Mouse (Mus musculus) CH12.LX (cell line): ENCODE data around the gene Gm49318. TPM values are rescaled to one million over a fixed set of nuclear protein-coding genes. Genes with fewer than 3 reads are reported as not detected.
A peak's percentile ranks its signal among the peaks of the same experiment; 100 is the strongest.

Experiments used
- DNase-seq: peaks from one replicate; pipeline ENCODE4 v3.0.0-alpha.2; 2013; ENCODE audit errors: extremely low read depth
- H3K27ac ChIP-seq: 2 replicates; pipeline ENCODE4 v1.5.1; 2012; ENCODE audit warnings: low read depth, mild to moderate bottlenecking, control low read depth, moderate library complexity; ENCODE audit not compliant: insufficient read depth
- H3K27me3 ChIP-seq: replicated peaks from 2 replicates; pipeline ENCODE3; 2012; ENCODE audit warnings: inconsistent platforms
- H3K36me3 ChIP-seq, 2 experiments: replicated peaks in 1 of 2; 2 replicates each; pipeline versions ENCODE3 to v1.6.1; 2012; ENCODE audit warnings: inconsistent platforms in 1 of 2, low read length in 1 of 2, mild to moderate bottlenecking in 1 of 2, mixed read lengths in 1 of 2, moderate library complexity in 1 of 2; ENCODE audit not compliant: control insufficient read depth in 1 of 2, insufficient read depth in 1 of 2
- H3K4me1 ChIP-seq, 2 experiments: 2 replicates each; pipeline ENCODE4 v1.6.1; 2012; ENCODE audit warnings: inconsistent platforms in 1 of 2, moderate library complexity in 1 of 2; ENCODE audit not compliant: insufficient read depth in 2 of 2, control insufficient read depth in 1 of 2
- H3K4me2 ChIP-seq: 2 replicates; pipeline ENCODE4 v1.6.1; 2012; ENCODE audit warnings: low read depth, mild to moderate bottlenecking, control low read depth; ENCODE audit not compliant: poor library complexity, insufficient read depth, severe bottlenecking
- H3K4me3 ChIP-seq, 3 experiments: fragments of 150-350 bp in 1 of 3; sonication (generic) in 1 of 3; replicated peaks in 1 of 3; 2 replicates each; pipeline versions ENCODE3 to v1.5.1; 2011 to 2012; ENCODE audit warnings: low read depth in 2 of 3, low read length in 2 of 3, mild to moderate bottlenecking in 2 of 3, moderate library complexity in 2 of 3, control low read depth in 1 of 3, improper control_type of control experiment in 1 of 3, inconsistent platforms in 1 of 3, mixed read lengths in 1 of 3; ENCODE audit not compliant: poor library complexity in 1 of 3
- H3K79me2 ChIP-seq: replicated peaks from 2 replicates; pipeline ENCODE4 v1.6.1; 2012; ENCODE audit warnings: mild to moderate bottlenecking, moderate library complexity; ENCODE audit not compliant: control insufficient read depth, poor library complexity, insufficient read depth, severe bottlenecking; ENCODE audit errors: extremely low read depth
- H3K9ac ChIP-seq: 2 replicates; pipeline ENCODE4 v1.6.1; 2012; ENCODE audit warnings: low read depth, mild to moderate bottlenecking, control low read depth, moderate library complexity; ENCODE audit not compliant: insufficient read depth
- H3K9me3 ChIP-seq: replicated peaks from 2 replicates; pipeline ENCODE3; 2012; ENCODE audit warnings: low read length, inconsistent platforms, mixed read lengths
- BHLHE40 ChIP-seq: IDR thresholded peaks from 2 replicates; pipeline ENCODE4 v1.6.1; 2011; ENCODE audit warnings: mild to moderate bottlenecking, low read depth, low read length, improper control_type of control experiment
- CHD1 ChIP-seq: IDR thresholded peaks from 2 replicates; pipeline ENCODE4 v1.6.1; 2012; ENCODE audit warnings: low read depth, low read length, improper control_type of control experiment, inconsistent platforms
- CHD2 ChIP-seq: IDR thresholded peaks from 2 replicates; pipeline ENCODE4 v1.6.1; 2011; ENCODE audit warnings: low read length, improper control_type of control experiment
- CTCF ChIP-seq, 2 experiments: IDR thresholded peaks in 1 of 2; conservative IDR thresholded peaks in 1 of 2; 2 replicates each; pipeline ENCODE4 v1.5.1; 2011 to 2012; ENCODE audit warnings: low read depth in 2 of 2, low read length in 2 of 2, improper control_type of control experiment in 1 of 2, inconsistent platforms in 1 of 2, mild to moderate bottlenecking in 1 of 2, moderate library complexity in 1 of 2
- E2F4 ChIP-seq: IDR thresholded peaks from 2 replicates; pipeline ENCODE4 v1.6.1; 2011; ENCODE audit warnings: low read depth, low read length, improper control_type of control experiment; ENCODE audit not compliant: insufficient replicate concordance
- ELF1 ChIP-seq: IDR thresholded peaks from 2 replicates; pipeline ENCODE4 v1.6.1; 2014; ENCODE audit warnings: low read depth, mild to moderate bottlenecking, inconsistent platforms, low read length, improper control_type of control experiment
- EP300 ChIP-seq: IDR thresholded peaks from 2 replicates; pipeline ENCODE4 v1.6.1; 2011; ENCODE audit warnings: low read length, improper control_type of control experiment
- ETS1 ChIP-seq: conservative IDR thresholded peaks from 2 replicates; pipeline ENCODE4 v1.6.1; 2012; ENCODE audit warnings: low read depth, mild to moderate bottlenecking, inconsistent platforms, low read length, improper control_type of control experiment, moderate library complexity
- GABPA ChIP-seq: IDR thresholded peaks from 2 replicates; pipeline ENCODE4 v1.6.1; 2012; ENCODE audit warnings: low read depth, low read length, improper control_type of control experiment, inconsistent platforms; ENCODE audit not compliant: insufficient replicate concordance
- HCFC1 ChIP-seq: IDR thresholded peaks from 2 replicates; pipeline ENCODE4 v1.6.1; 2012; ENCODE audit warnings: low read depth, mild to moderate bottlenecking, inconsistent platforms, low read length, improper control_type of control experiment
- IRF4 ChIP-seq: IDR thresholded peaks from 2 replicates; pipeline ENCODE4 v1.6.1; 2014; ENCODE audit warnings: low read depth, mild to moderate bottlenecking, inconsistent platforms, low read length, improper control_type of control experiment
- JUN ChIP-seq: IDR thresholded peaks from 2 replicates; pipeline ENCODE4 v1.6.1; 2011; ENCODE audit warnings: low read depth, mild to moderate bottlenecking, low read length, improper control_type of control experiment, moderate library complexity; ENCODE audit not compliant: insufficient read depth
- JUND ChIP-seq: conservative IDR thresholded peaks from 2 replicates; pipeline ENCODE4 v1.6.1; 2011; ENCODE audit warnings: low read depth, low read length, improper control_type of control experiment
- KAT2A ChIP-seq: IDR thresholded peaks from 2 replicates; pipeline ENCODE4 v1.6.1; 2012; ENCODE audit warnings: low read length, improper control_type of control experiment, inconsistent platforms; ENCODE audit not compliant: insufficient replicate concordance
- MAFK ChIP-seq: IDR thresholded peaks from 2 replicates; pipeline ENCODE4 v1.6.1; 2011; ENCODE audit warnings: low read length, improper control_type of control experiment; ENCODE audit not compliant: insufficient replicate concordance
- MAX ChIP-seq: IDR thresholded peaks from 2 replicates; pipeline ENCODE4 v1.6.1; 2011; ENCODE audit warnings: low read length, improper control_type of control experiment
- MAZ ChIP-seq: IDR thresholded peaks from 2 replicates; pipeline ENCODE4 v1.6.1; 2012; ENCODE audit warnings: low read depth, mild to moderate bottlenecking, inconsistent platforms, low read length, improper control_type of control experiment, moderate library complexity
- MEF2A ChIP-seq: IDR thresholded peaks from 2 replicates; pipeline ENCODE4 v1.6.1; 2014; ENCODE audit warnings: low read depth, mild to moderate bottlenecking, inconsistent platforms, low read length, improper control_type of control experiment, borderline replicate concordance
- MXI1 ChIP-seq: IDR thresholded peaks from 2 replicates; pipeline ENCODE4 v1.6.1; 2011; ENCODE audit warnings: mild to moderate bottlenecking, low read depth, low read length, improper control_type of control experiment
- MYC ChIP-seq: IDR thresholded peaks from 2 replicates; pipeline ENCODE4 v1.6.1; 2011; ENCODE audit warnings: low read depth, mild to moderate bottlenecking, improper control_type of control experiment, low read length
- NELFE ChIP-seq: IDR thresholded peaks from 2 replicates; pipeline ENCODE4 v1.6.1; 2011; ENCODE audit warnings: low read depth, low read length, improper control_type of control experiment
- NRF1 ChIP-seq: IDR thresholded peaks from 2 replicates; pipeline ENCODE4 v1.6.1; 2014; ENCODE audit warnings: low read depth, mild to moderate bottlenecking, inconsistent platforms, low read length, improper control_type of control experiment, moderate library complexity
- PAX5 ChIP-seq: IDR thresholded peaks from 2 replicates; pipeline ENCODE4 v1.6.1; 2012; ENCODE audit warnings: low read length, inconsistent platforms, mixed read lengths
- POLR2A ChIP-seq: IDR thresholded peaks from 2 replicates; pipeline ENCODE4 v1.6.1; 2011; ENCODE audit warnings: low read depth, mild to moderate bottlenecking, improper control_type of control experiment, low read length
- POLR2AphosphoS2 ChIP-seq: IDR thresholded peaks from 2 replicates; pipeline ENCODE4 v1.6.1; 2011; ENCODE audit warnings: low read depth, low read length, improper control_type of control experiment
- RAD21 ChIP-seq: IDR thresholded peaks from 2 replicates; pipeline ENCODE4 v1.6.1; 2011; ENCODE audit warnings: low read depth, mild to moderate bottlenecking, low read length, improper control_type of control experiment, moderate library complexity
- RCOR1 ChIP-seq: conservative IDR thresholded peaks from 2 replicates; pipeline ENCODE4 v1.6.1; 2012; ENCODE audit warnings: low read depth, mild to moderate bottlenecking, inconsistent platforms, low read length, improper control_type of control experiment
- SIN3A ChIP-seq: IDR thresholded peaks from 2 replicates; pipeline ENCODE4 v1.6.1; 2012; ENCODE audit warnings: low read length, improper control_type of control experiment, inconsistent platforms
- SMC3 ChIP-seq: IDR thresholded peaks from 2 replicates; pipeline ENCODE4 v1.6.1; 2011; ENCODE audit warnings: low read depth, low read length, improper control_type of control experiment
- TBP ChIP-seq: conservative IDR thresholded peaks from 2 replicates; pipeline ENCODE4 v1.6.1; 2011; ENCODE audit warnings: low read depth, low read length, improper control_type of control experiment
- TCF12 ChIP-seq: IDR thresholded peaks from 2 replicates; pipeline ENCODE4 v1.6.1; 2014; ENCODE audit warnings: low read depth, mild to moderate bottlenecking, inconsistent platforms, low read length, improper control_type of control experiment
- UBTF ChIP-seq: IDR thresholded peaks from 2 replicates; pipeline ENCODE4 v1.6.1; 2012; ENCODE audit warnings: low read depth, mild to moderate bottlenecking, inconsistent platforms, low read length, improper control_type of control experiment, moderate library complexity
- USF1 ChIP-seq: IDR thresholded peaks from 2 replicates; pipeline ENCODE4 v1.6.1; 2014; ENCODE audit warnings: low read depth, mild to moderate bottlenecking, inconsistent platforms, low read length, improper control_type of control experiment
- USF2 ChIP-seq: conservative IDR thresholded peaks from 2 replicates; pipeline ENCODE4 v1.6.1; 2011; ENCODE audit warnings: low read depth, low read length, improper control_type of control experiment
- ZC3H11A ChIP-seq: IDR thresholded peaks from 2 replicates; pipeline ENCODE4 v1.6.1; 2012; ENCODE audit warnings: low read depth, mild to moderate bottlenecking, inconsistent platforms, low read length, improper control_type of control experiment
- ZKSCAN1 ChIP-seq: IDR thresholded peaks from 2 replicates; pipeline ENCODE4 v1.6.1; 2012; ENCODE audit warnings: low read depth, inconsistent platforms, low read length, improper control_type of control experiment, borderline replicate concordance
- ZMIZ1 ChIP-seq: IDR thresholded peaks from 2 replicates; pipeline ENCODE4 v1.6.1; 2012; ENCODE audit warnings: low read depth, mild to moderate bottlenecking, inconsistent platforms, low read length, improper control_type of control experiment
- ZNF384 ChIP-seq: IDR thresholded peaks from 2 replicates; pipeline ENCODE4 v1.6.1; 2012; ENCODE audit warnings: low read depth, low read length, improper control_type of control experiment, inconsistent platforms
- dilution Hi-C: fragments of 300-500 bp; cut with MboI; formaldehyde crosslinking; loops from 2 replicates; pipeline ENCODE4 v1.14.3; 2020; ENCODE audit warnings: low sequenced_read_pairs; ENCODE audit not compliant: extremely low pct_unique_long_range_greater_than_20kb, extremely low pct_ligation_motif_present
- in situ Hi-C: fragments of 300-500 bp; cut with MboI; formaldehyde crosslinking; loops from 3 replicates; pipeline ENCODE4 v1.14.3; 2019; ENCODE audit warnings: low sequenced_read_pairs, low pct_ligation_motif_present, low pct_unique_long_range_greater_than_20kb, mixed read lengths
- polyA plus RNA-seq: library from polyadenylated mRNA; unstranded; fragments of >175 nt; gene quantifications from 2 replicates; pipeline ENCODE4 v1.2.1, GENCODE M21; 2012; ENCODE audit warnings: low read depth; ENCODE audit not compliant: insufficient read length
- total RNA-seq, 2 experiments: library from RNA; depleted of rRNA; stranded (reverse); fragments of 300-350 nt in 1 of 2; fragments of >200 nt in 1 of 2; gene quantifications; 2 replicates each; pipeline ENCODE4 v1.2.3; 2012 to 2014

Gene Gm49318
- not detected in 2 replicates for total RNA-seq (2012; rRNA removed)
- total RNA-seq (2014; rRNA removed) = not detected in 2 replicates
- not detected in 2 replicates for polyA plus RNA-seq

DNA sequence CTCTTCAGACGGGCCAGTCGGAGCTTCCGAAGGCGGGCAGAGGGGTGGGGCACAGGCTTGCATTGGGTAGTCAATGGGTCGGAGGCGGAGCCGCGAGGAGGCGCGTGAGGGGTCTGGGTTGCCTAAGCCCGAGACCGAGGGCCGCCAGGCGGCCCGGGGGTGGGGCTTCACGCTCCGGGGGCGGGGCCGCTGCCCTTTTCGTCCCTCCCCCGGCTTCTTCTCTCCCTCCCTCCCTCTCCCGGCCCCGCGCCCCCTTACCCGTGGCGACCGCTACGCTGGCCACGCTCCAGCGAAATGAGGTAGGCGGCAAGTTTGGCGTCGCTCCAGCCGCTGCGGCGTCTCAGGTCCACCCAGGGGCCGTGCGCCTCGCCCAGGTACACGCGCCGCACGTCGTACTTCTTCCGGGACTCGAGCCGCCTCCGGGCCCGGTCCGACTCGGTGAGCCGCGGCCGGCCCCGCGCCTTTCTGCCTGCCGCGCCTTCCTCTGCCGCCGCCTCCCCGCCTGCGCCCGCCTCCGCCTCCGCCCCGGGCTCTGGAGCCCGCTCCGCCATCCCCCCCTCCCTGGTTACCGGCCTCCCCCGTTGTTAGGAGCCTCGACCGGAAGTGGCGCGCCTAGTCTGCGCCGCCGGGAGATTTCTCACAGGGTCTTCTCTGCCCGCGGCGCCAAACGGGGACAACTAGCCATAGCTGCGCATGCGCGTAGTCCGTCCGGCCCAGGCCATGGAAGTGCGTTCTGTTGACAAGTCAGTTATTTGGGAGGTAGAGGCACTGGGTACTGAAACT is at the start of gene Gm49318, which contains the start of gene Zfp653:
Gene Gm49318, minus strand, starts transcription at position 469 of the 783 bp plus-strand sequence.
Gene Zfp653, minus strand, starts transcription at position 586 of the 783 bp plus-strand sequence.
- TF ChIP-seq HCFC1 (peak; percentile 89), MAFK (no peak), CHD1 (no peak), NRF1 (peak; percentile 97), ZC3H11A (no peak), ETS1 (no peak), RCOR1 (no peak), ELF1 (peak; percentile 84), IRF4 (no peak), USF1 (no peak), CHD2 (no peak), USF2 (no peak), SIN3A (peak; percentile 84), MEF2A (peak; percentile 30; the same call in 1 of the 2 replicates), POLR2AphosphoS2 (0 out of 2 replicates have a peak, but pooled peaks have one; percentile 32), E2F4 (0 out of 2 replicates have a peak, but pooled peaks have one; percentile 71), BHLHE40 (peak; percentile 10; the same call in 1 of the 2 replicates), CTCF (conservative IDR thresholded peaks at IDR 0.05 in 1 of 2, IDR thresholded peaks at IDR 0.05 in 1 of 2; ENCODE audit: low read depth in 2 of 2, low read length in 2 of 2) (no peak), TBP (no peak), KAT2A (peak; percentile 70; the same call in 1 of the 2 replicates), ZNF384 (no peak), ZMIZ1 (no peak; the same call in 1 of the 2 replicates), PAX5 (no peak), NELFE (peak; percentile 50; the same call in 1 of the 2 replicates), MXI1 (peak; percentile 89), EP300 (no peak), SMC3 (no peak), TCF12 (peak; percentile 70; the same call in 1 of the 2 replicates), MYC (no peak), JUN (no peak), ZKSCAN1 (no peak), POLR2A (no peak; the same call in none of the 2 replicates), GABPA (no peak; the same call in 1 of the 2 replicates), MAX (no peak; the same call in 1 of the 2 replicates), UBTF (no peak), RAD21 (no peak), MAZ (no peak), JUND (no peak)
- peak within 1 kb of the TSS; percentile 72 to 87 (median 78) for H3K4me3 ChIP-seq
- in situ Hi-C loops (loop anchor here (5.0 kb wide), 2 partner anchors 46 to 86 kb away; partner anchors contain the start of genes Elof1 and Pigyl), dilution Hi-C loops (no loop called here)
- H3K27ac ChIP-seq = peak within 1 kb of the TSS; percentile 80
- H3K79me2 ChIP-seq = no peaks in the 10 kb centered on the region; the same call in 1 of the 2 replicates
- no peaks in the 10 kb centered on the region for H3K27me3 ChIP-seq
- peak within 1 kb of the TSS; percentile 73 for H3K4me2 ChIP-seq
- DNase-seq = peak; percentile 96
- H3K4me1 ChIP-seq = peaks cover 6 to 19% of the 10 kb centered on the region in 2 experiments
- H3K36me3 ChIP-seq = peaks cover 37 to 72% of the 10 kb centered on the region in 2 experiments
- H3K9ac ChIP-seq = peak within 1 kb of the TSS; percentile 83
- no peaks in the 10 kb centered on the region for H3K9me3 ChIP-seq
